Mouse (Mus musculus): Measurements from ENCODE around the gene D430041D05Rik. TPM values are rescaled to one million over a fixed set of nuclear protein-coding genes. Genes with fewer than 3 reads are reported as not detected.

D430041D05Rik gene
- polyA plus RNA-seq, 1 experiment from 2014 or later: 1.0 TPM

GRCm38 (mm10) chr2:104260920-104261740 lies 149.7 kb downstream of the D430041D05Rik start:
- H3K27ac ChIP-seq (replicated peaks; ENCODE audit: low read depth, low read length): no peak overlapping the region
- no peaks in the 10 kb centered on the region for H3K27me3 ChIP-seq (replicated peaks; ENCODE audit: control insufficient read depth, insufficient read depth, low read length)
- WGBS: 67% methylated on average over 18 of the region's 18 CpGs
- H3K9me3 ChIP-seq (ENCODE audit: control insufficient read depth, low read length): no peaks in the 10 kb centered on the region
- H3K4me1 ChIP-seq (ENCODE audit: control insufficient read depth, insufficient read depth, low read length): no peaks in the 10 kb centered on the region
- no peak overlapping the region for H3K4me2 ChIP-seq (ENCODE audit: low read depth, low read length)
- DNase-seq (ENCODE audit: low spot score): peak; percentile 24
- no peaks in the 10 kb centered on the region for H3K36me3 ChIP-seq (ENCODE audit: control insufficient read depth, insufficient read depth, low read length)
- ATAC-seq (ENCODE audit: low read depth): no peak
- H3K9ac ChIP-seq (ENCODE audit: low read depth, low read length): no peak overlapping the region
- H3K4me3 ChIP-seq (ENCODE audit: low read depth, low read length): no peak overlapping the region

- no peak for ATAC-seq (ENCODE audit: low read depth)
- no peak overlapping the region for H3K4me2 ChIP-seq (ENCODE audit: low read depth, low read length)
Measured at GRCm38 (mm10) chr2:104256585-104256984, 154.2 kb downstream of the D430041D05Rik start.

GRCm38 (mm10) chr2:104254944-104255343 lies 155.9 kb downstream of the D430041D05Rik start:
- no peak overlapping the region for H3K4me2 ChIP-seq (ENCODE audit: low read depth, low read length)
- no peak for DNase-seq (ENCODE audit: low spot score)
- no peak overlapping the region for H3K4me3 ChIP-seq (ENCODE audit: low read depth, low read length)
- 89% methylated on average over 9 of the region's 9 CpGs for WGBS
- no peak overlapping the region for H3K27ac ChIP-seq (replicated peaks; ENCODE audit: low read depth, low read length)
- H3K27me3 ChIP-seq (replicated peaks; ENCODE audit: control insufficient read depth, insufficient read depth, low read length): no peaks in the 10 kb centered on the region
- ATAC-seq (ENCODE audit: low read depth): no peak
- H3K4me1 ChIP-seq (ENCODE audit: control insufficient read depth, insufficient read depth, low read length): no peaks in the 10 kb centered on the region
- H3K9ac ChIP-seq (ENCODE audit: low read depth, low read length): no peak overlapping the region
- no peaks in the 10 kb centered on the region for H3K36me3 ChIP-seq (ENCODE audit: control insufficient read depth, insufficient read depth, low read length)
- H3K9me3 ChIP-seq (ENCODE audit: control insufficient read depth, low read length): no peaks in the 10 kb centered on the region

More at GRCm38 (mm10) chr2:104256585-104256984, 154.2 kb downstream of the D430041D05Rik start:
- no peak overlapping the region for H3K9ac ChIP-seq (ENCODE audit: low read depth, low read length)
- DNase-seq (ENCODE audit: low spot score): peak; percentile 38
- WGBS: 61% methylated on average over 15 of the region's 15 CpGs
- H3K4me1 ChIP-seq (ENCODE audit: control insufficient read depth, insufficient read depth, low read length): no peaks in the 10 kb centered on the region
- H3K4me3 ChIP-seq (ENCODE audit: low read depth, low read length): no peak overlapping the region
- H3K27me3 ChIP-seq (replicated peaks; ENCODE audit: control insufficient read depth, insufficient read depth, low read length): no peaks in the 10 kb centered on the region
- H3K27ac ChIP-seq (replicated peaks; ENCODE audit: low read depth, low read length): no peak overlapping the region
- no peaks in the 10 kb centered on the region for H3K9me3 ChIP-seq (ENCODE audit: control insufficient read depth, low read length)
- no peaks in the 10 kb centered on the region for H3K36me3 ChIP-seq (ENCODE audit: control insufficient read depth, insufficient read depth, low read length)

- Histone ChIP-seq H3K27ac (replicated peaks; ENCODE audit: low read depth, low read length) (no peak overlapping the region), H3K27me3 (replicated peaks; ENCODE audit: control insufficient read depth, insufficient read depth, low read length) (no peaks in the 10 kb centered on the region), H3K36me3 (ENCODE audit: control insufficient read depth, insufficient read depth, low read length) (no peaks in the 10 kb centered on the region), H3K4me1 (ENCODE audit: control insufficient read depth, insufficient read depth, low read length) (no peaks in the 10 kb centered on the region), H3K9ac (ENCODE audit: low read depth, low read length) (no peak overlapping the region), H3K4me2 (ENCODE audit: low read depth, low read length) (no peak overlapping the region), H3K4me3 (ENCODE audit: low read depth, low read length) (no peak overlapping the region), H3K9me3 (ENCODE audit: control insufficient read depth, low read length) (no peaks in the 10 kb centered on the region)
- DNase-seq (ENCODE audit: low spot score): no peak
- WGBS: 82% methylated on average over 4 of the region's 4 CpGs
- ATAC-seq (ENCODE audit: low read depth): no peak
Measured at GRCm38 (mm10) chr2:104253341-104253740, 157.5 kb downstream of the D430041D05Rik start.

GRCm38 (mm10) chr2:104251647-104252046 lies 159.2 kb downstream of the D430041D05Rik start:
- ATAC-seq (ENCODE audit: low read depth) (no peak), DNase-seq (ENCODE audit: low spot score) (peak; percentile 35)
- Histone ChIP-seq H3K9me3 (ENCODE audit: control insufficient read depth, low read length) (no peaks in the 10 kb centered on the region), H3K27ac (replicated peaks; ENCODE audit: low read depth, low read length) (no peak overlapping the region), H3K4me3 (ENCODE audit: low read depth, low read length) (no peak overlapping the region), H3K4me1 (ENCODE audit: control insufficient read depth, insufficient read depth, low read length) (no peaks in the 10 kb centered on the region), H3K4me2 (ENCODE audit: low read depth, low read length) (no peak overlapping the region), H3K36me3 (ENCODE audit: control insufficient read depth, insufficient read depth, low read length) (no peaks in the 10 kb centered on the region), H3K9ac (ENCODE audit: low read depth, low read length) (no peak overlapping the region), H3K27me3 (replicated peaks; ENCODE audit: control insufficient read depth, insufficient read depth, low read length) (no peaks in the 10 kb centered on the region)
- WGBS: 44% methylated on average over 4 of the region's 4 CpGs

- H3K4me1 ChIP-seq (ENCODE audit: control insufficient read depth, insufficient read depth, low read length): no peaks in the 10 kb centered on the region
- H3K4me2 ChIP-seq (ENCODE audit: low read depth, low read length): no peak overlapping the region
- H3K9me3 ChIP-seq (ENCODE audit: control insufficient read depth, low read length): no peaks in the 10 kb centered on the region
- WGBS: 73% methylated on average over 2 of the region's 2 CpGs
- no peak for DNase-seq (ENCODE audit: low spot score)
- no peak overlapping the region for H3K9ac ChIP-seq (ENCODE audit: low read depth, low read length)
- no peak for ATAC-seq (ENCODE audit: low read depth)
- no peak overlapping the region for H3K27ac ChIP-seq (replicated peaks; ENCODE audit: low read depth, low read length)
- H3K4me3 ChIP-seq (ENCODE audit: low read depth, low read length): no peak overlapping the region
- no peaks in the 10 kb centered on the region for H3K27me3 ChIP-seq (replicated peaks; ENCODE audit: control insufficient read depth, insufficient read depth, low read length)
- H3K36me3 ChIP-seq (ENCODE audit: control insufficient read depth, insufficient read depth, low read length): no peaks in the 10 kb centered on the region
Measured at GRCm38 (mm10) chr2:104249856-104250255, 161.0 kb downstream of the D430041D05Rik start.

GRCm38 (mm10) chr2:104246851-104247250 lies 164.0 kb downstream of the D430041D05Rik start:
- Histone ChIP-seq H3K4me1 (ENCODE audit: control insufficient read depth, insufficient read depth, low read length) (no peaks in the 10 kb centered on the region), H3K36me3 (ENCODE audit: control insufficient read depth, insufficient read depth, low read length) (no peaks in the 10 kb centered on the region), H3K9ac (ENCODE audit: low read depth, low read length) (no peak overlapping the region), H3K9me3 (ENCODE audit: control insufficient read depth, low read length) (no peaks in the 10 kb centered on the region), H3K27ac (replicated peaks; ENCODE audit: low read depth, low read length) (no peak overlapping the region), H3K4me2 (ENCODE audit: low read depth, low read length) (no peak overlapping the region), H3K4me3 (ENCODE audit: low read depth, low read length) (no peak overlapping the region), H3K27me3 (replicated peaks; ENCODE audit: control insufficient read depth, insufficient read depth, low read length) (no peaks in the 10 kb centered on the region)
- DNase-seq (ENCODE audit: low spot score): no peak
- no peak for ATAC-seq (ENCODE audit: low read depth)
- WGBS: 63% methylated on average over 4 of the region's 4 CpGs

- DNase-seq (ENCODE audit: low spot score) (no peak), ATAC-seq (ENCODE audit: low read depth) (no peak)
- Histone ChIP-seq H3K27me3 (replicated peaks; ENCODE audit: control insufficient read depth, insufficient read depth, low read length) (no peaks in the 10 kb centered on the region), H3K27ac (replicated peaks; ENCODE audit: low read depth, low read length) (no peak overlapping the region), H3K36me3 (ENCODE audit: control insufficient read depth, insufficient read depth, low read length) (no peaks in the 10 kb centered on the region), H3K4me1 (ENCODE audit: control insufficient read depth, insufficient read depth, low read length) (no peaks in the 10 kb centered on the region), H3K4me3 (ENCODE audit: low read depth, low read length) (no peak overlapping the region), H3K9ac (ENCODE audit: low read depth, low read length) (no peak overlapping the region), H3K9me3 (ENCODE audit: control insufficient read depth, low read length) (0 out of 2 replicates have a peak, but pooled peaks cover 2% of the 10 kb centered on the region), H3K4me2 (ENCODE audit: low read depth, low read length) (no peak overlapping the region)
- 61% methylated on average over 5 of the region's 5 CpGs for WGBS
Measured at GRCm38 (mm10) chr2:104242055-104242454, 168.8 kb downstream of the D430041D05Rik start.

- Histone ChIP-seq H3K9ac (ENCODE audit: low read depth, low read length) (no peak overlapping the region), H3K4me2 (ENCODE audit: low read depth, low read length) (no peak overlapping the region), H3K9me3 (ENCODE audit: control insufficient read depth, low read length) (0 out of 2 replicates have a peak, but pooled peaks cover 2% of the 10 kb centered on the region), H3K27me3 (replicated peaks; ENCODE audit: control insufficient read depth, insufficient read depth, low read length) (no peaks in the 10 kb centered on the region), H3K4me1 (ENCODE audit: control insufficient read depth, insufficient read depth, low read length) (no peaks in the 10 kb centered on the region), H3K4me3 (ENCODE audit: low read depth, low read length) (no peak overlapping the region), H3K36me3 (ENCODE audit: control insufficient read depth, insufficient read depth, low read length) (no peaks in the 10 kb centered on the region), H3K27ac (replicated peaks; ENCODE audit: low read depth, low read length) (no peak overlapping the region)
- 56% methylated on average over 4 of the region's 4 CpGs for WGBS
- ATAC-seq (ENCODE audit: low read depth) (no peak), DNase-seq (ENCODE audit: low spot score) (no peak)
Measured at GRCm38 (mm10) chr2:104237141-104237540, 173.7 kb downstream of the D430041D05Rik start.

Data from embryonic facial prominence, embryonic 14.5 days (tissue).